Mouse (Mus musculus): Measurements from ENCODE around the gene Slco2a1.

Gene Slco2a1

GRCm38 (mm10) chr9:102988462-102988861, at the start of gene Slco2a1:
TSS of gene Slco2a1 (plus strand) at chr9:102988712.
- DNase-seq (ENCODE audit: low spot score): no peak

GRCm38 (mm10) chr9:102942221-102942620, 46.3 kb upstream of the Slco2a1 start:
- no peak for DNase-seq (ENCODE audit: low spot score)

- no peak for DNase-seq (ENCODE audit: low spot score)
These were observed 43.6 kb upstream of the Slco2a1 start for GRCm38 (mm10) chr9:102944891-102945290.

DNA sequence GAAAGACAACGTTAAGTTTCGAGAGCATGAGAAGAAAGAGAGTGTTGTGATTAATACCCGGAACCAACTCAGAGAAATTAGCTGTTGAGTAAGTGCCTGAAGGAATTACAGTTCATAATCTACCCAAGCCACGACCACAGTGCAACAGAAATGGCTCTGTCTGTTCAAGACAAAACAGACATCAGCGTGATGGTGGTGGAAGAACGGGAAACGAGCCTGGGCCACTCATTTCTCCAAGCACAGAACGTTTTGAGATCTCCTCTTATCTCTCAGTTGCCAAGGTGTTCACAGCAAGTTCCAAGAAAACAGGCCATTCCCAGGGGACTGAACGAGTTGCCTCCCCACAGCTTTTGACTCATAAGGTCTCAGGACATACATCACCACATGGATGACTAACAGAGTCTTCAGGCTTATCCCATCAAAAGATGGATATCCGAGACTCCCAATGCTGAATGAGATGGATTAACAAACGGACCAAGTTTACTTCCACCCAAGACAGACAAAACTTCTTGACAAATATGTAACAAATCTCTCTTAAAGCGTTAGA, 42.0 kb upstream of the Slco2a1 start:
- DNase-seq (ENCODE audit: low spot score): no peak

DNA sequence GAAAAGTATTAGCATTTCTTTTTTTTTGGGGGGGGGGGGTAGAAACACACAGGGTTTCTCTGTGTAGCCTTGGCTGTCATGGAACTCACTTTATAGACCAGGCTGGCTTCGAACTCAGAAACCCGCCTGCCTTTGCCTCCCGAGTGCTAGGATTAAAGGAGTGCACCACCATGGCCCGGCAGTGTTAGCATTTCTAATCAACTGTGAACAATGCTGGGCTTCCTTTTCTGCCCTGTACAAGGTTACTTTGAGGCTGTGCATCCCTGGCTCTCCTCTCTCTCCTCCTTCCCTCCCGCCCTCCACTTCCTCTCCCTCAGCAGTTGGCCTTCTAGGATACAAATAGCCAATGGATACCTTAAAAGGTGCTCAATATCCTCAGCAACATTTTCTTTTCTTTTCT, 39.8 kb upstream of the Slco2a1 start:
- no peak for DNase-seq (ENCODE audit: low spot score)

- no peak for DNase-seq (ENCODE audit: low spot score)
These were observed 37.2 kb upstream of the Slco2a1 start for GRCm38 (mm10) chr9:102951091-102951994.

DNA sequence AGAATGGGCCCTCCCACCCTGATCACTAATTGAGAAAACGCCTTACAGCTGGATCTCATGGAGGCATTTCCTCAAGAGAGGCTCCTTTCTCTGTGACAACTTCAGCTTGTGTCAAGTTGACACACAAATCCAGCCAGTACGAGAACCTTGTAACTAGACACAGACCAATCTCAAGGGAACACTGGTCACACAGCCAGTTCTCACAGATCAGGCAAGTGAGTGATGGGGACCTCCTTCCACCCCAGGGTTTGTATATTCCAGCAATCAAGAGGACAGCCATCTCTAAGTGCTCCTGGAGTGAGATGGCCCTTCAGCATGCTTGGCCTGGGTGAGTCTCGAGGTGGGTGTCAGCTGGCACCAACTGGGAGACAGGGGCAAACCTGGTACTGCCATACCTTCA, 32.6 kb upstream of the Slco2a1 start:
- DNase-seq (ENCODE audit: low spot score): no peak

DNA sequence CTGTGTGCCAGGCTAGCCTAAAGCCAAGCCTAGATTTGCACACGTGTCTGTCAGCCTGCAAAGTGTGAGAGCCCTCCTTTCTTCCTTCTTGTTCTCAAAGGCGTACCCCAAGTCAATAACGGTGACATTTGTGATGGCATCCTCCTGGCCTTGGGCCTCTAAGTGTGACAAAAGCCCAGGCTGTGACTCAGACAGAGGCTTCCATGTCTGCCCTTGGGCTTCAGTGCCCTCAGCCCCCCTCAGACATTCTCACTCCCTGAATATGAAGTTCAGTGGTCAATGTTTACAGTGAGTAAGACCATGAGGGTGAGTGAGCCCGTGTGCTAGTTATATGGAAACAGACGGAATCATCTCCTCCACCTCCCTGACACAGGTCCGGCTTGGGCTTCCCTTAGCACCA, 29.8 kb upstream of the Slco2a1 start:
- DNase-seq (ENCODE audit: low spot score): no peak

GRCm38 (mm10) chr9:102961356-102962092, 27.0 kb upstream of the Slco2a1 start:
- no peak for DNase-seq (ENCODE audit: low spot score)

DNA sequence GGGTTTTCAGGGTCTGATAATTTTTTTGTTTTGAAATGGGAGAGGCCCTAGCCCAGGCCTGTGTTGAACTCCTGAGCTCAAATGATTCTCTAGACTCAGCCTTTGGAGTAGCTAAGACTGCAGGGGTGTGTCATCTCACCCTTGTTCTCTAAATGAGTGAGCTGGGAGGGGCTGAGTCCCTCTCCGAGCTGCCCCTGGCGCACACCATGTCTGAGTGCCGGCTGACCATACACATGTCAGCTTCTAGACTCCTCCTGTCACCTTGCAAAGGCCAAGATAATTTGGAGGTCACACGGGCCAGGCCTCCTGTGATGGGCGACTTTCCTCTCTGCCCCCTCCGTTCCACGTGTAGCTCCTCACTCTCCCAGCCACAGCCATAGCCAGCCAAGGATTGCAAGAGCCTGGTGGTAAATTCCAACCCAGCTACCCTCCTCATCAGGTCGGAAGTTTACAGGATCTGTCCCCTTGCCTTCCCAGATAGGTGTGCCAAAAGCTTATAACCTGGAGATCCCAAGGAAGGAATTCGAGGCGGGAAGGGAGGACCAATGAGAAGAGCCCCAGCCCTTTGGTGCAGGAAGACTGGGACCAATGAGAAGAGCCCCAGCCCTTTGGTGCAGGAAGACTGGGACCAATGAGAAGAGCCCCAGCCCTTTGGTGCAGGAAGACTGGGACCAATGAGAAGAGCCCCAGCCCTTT, 26.3 kb upstream of the Slco2a1 start:
- no peak for DNase-seq (ENCODE audit: low spot score)

DNA sequence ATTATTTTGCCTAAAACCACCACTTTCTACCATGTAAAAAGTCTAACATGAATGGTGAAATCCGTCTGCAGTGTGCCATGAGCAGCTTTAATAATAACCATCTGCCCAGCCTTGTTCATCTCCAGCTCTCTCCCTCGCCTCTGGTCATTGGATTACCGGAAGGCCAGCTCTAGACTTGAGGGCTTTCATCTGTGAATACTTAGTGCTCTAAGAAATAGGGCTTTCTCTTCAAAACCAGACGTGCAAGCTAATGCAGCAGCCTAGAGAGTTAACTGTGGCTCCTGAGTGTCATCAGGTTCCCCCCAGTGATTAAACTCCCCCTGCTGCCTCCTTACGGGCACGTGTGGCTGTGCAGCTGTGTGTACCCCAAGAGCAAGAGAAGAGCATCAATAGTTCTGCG, 25.2 kb upstream of the Slco2a1 start:
- no peak for DNase-seq (ENCODE audit: low spot score)

DNA sequence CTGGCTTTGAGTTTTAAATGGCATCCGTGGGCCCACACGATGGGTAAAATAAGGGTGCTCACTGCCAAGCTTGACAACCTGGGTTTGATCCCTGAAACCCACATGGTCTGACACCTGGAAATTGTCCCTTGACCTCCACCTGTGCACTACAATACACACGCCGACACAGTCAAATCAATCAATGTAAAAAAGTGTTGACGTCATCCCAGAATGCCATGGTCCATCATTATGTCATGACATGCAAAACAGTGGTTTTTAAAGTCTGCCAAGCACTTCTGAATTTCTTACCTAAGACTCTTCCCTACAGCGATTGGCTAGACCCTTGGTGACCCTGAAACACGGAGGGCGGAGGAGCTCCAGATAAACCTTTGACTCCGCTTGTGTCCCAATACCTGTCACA, 23.9 kb upstream of the Slco2a1 start:
- no peak for DNase-seq (ENCODE audit: low spot score)

GRCm38 (mm10) chr9:102972393-102973050, 16.0 kb upstream of the Slco2a1 start:
- peak; percentile 80 for DNase-seq (ENCODE audit: low spot score)

DNA sequence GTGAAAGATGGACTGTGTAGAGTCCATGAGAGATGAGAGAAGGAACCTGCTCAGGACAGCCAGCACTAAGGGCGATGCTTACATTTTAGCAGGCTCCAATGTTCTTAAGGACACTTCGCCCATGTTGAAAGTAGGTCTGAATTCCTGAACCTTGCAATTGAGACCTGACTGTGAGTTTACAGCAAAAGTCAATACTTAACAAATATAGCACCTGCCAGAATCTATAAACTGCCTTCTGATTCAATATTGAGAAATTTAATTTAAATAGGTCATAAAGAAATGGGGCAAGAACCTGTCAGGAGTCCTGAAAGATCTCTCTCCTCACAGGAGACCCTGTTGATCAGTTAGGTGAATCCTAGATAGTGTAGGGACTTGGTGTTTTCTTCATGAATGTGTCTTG, 12.6 kb upstream of the Slco2a1 start:
- no peak for DNase-seq (ENCODE audit: low spot score)

- no peak for DNase-seq (ENCODE audit: low spot score)
These were observed 11.4 kb upstream of the Slco2a1 start for GRCm38 (mm10) chr9:102977090-102977489.

DNA sequence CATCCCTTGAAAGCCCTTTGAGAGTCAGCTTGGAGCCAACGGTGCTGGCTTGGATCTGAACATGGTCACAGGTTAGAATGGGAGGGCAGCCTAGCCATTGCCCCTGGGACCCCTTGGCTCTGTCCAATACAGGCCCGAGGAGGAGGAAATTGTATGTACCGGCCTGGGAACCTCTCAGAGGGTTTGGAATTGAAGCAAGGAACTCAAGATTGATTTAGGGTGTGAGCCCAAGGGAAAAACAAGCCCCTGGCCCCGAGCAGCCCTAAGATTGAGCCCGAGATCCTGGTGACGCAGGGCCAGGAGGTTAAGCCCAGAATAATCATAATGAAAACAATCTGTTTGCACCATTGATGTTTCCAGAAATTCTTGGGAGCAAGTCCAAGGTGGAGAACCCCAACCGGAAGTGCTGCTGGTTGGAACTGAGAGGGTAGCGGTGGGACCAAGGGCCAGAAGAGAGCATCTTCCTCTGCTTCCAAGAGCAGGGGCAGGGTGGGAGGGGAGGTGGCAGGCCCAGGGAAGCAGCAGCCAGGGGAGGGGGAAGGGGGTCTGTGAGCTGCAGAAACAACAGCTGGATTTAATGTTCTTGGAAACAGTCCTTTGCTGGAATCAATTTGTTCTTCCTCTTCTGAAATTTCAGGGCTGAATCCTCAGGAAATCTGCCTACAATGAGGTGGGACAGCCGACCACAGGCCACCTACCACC, 10.6 kb upstream of the Slco2a1 start:
- DNase-seq (ENCODE audit: low spot score): peak; percentile 70

DNA sequence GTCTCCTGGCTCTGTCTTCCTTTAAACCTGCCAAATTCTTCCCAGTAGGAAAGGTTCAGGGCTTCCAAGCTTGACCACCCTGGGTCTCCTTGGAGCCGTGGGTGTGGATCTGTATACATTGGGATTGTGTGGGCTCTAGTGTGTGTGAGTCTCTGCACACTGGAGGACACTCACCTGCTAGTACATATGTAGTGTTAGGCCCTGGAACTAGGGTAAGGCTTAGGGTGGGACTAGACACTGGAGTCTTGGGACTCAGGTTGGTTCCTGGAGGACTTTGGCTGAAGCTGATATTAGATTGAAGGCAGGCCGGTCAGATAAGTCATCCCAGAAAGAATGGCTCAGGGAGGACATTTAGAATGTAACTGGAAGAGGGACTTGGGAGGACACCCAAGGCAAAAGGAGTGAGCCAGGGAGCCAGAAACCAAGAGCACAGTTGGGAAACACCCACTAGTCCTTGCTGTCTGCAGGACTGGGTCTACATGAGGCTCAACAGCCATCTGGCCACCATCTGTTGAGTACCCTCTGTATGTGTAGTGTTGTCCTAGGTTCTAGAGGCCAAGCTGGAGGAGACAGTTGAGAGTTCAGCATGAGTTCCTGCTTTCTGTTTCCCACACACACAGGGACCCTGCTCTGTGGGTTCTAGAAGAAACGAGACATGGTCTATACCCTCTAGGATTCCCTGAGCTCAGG, 9.4 kb upstream of the Slco2a1 start:
- DNase-seq (ENCODE audit: low spot score): no peak

DNA sequence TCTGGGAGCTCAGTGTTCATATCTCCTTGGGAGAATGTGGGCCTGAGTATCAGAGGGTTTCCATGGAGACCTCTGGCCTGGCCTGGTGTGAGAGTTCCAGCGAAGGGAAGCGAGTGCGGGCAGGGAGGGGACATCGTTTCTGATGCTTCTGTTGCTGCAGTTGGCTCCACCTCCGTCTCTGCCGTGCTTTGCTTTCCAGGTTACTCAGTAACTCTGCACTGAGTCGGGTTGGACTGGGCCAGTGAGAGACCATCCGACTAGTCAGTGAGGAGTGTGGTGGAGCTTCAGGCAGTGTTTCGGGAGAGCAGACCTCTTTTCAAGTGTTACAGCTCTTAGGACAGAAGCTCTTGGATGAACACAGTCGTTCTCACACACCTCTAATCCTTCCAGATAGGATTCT, 8.6 kb upstream of the Slco2a1 start:
- DNase-seq (ENCODE audit: low spot score): no peak

- DNase-seq (ENCODE audit: low spot score): no peak
These were observed 8.1 kb upstream of the Slco2a1 start for GRCm38 (mm10) chr9:102980420-102980819.

DNA sequence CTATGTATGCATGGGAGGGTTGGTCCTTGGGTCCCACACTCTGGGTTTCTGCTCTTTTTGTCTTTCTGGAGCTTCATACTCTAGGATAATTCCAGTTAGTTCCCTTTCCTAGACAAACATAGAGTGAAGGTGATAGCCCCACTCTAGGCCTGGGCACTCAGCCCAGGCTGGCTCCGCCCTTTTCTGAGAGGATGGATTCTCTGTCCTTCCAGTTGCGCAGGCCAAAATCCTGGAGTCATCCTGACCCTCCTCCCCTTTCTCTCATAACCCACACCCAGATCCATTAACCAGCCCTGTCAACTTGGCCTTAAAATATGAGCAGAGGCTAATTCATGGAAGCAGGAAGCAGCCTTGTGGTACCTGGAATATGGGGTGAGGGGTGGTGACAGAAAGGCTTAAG, 6.7 kb upstream of the Slco2a1 start:
- no peak for DNase-seq (ENCODE audit: low spot score)

- DNase-seq (ENCODE audit: low spot score): no peak
These were observed 6.1 kb upstream of the Slco2a1 start for GRCm38 (mm10) chr9:102982376-102982775.

Data from adipocyte (in vitro differentiated cells).